Mouse (Mus musculus): ENCODE results near the gene Rbm14.

Gene Rbm14

GRCm38 (mm10) chr19:4811063-4811908 is at the start of gene Rbm14, which contains the start of gene Gm21992:
Rbm14 (minus strand) TSS chr19:4811634.
Gm21992 (minus strand) TSS chr19:4811612.
- peak; percentile 99 for DNase-seq

DNA sequence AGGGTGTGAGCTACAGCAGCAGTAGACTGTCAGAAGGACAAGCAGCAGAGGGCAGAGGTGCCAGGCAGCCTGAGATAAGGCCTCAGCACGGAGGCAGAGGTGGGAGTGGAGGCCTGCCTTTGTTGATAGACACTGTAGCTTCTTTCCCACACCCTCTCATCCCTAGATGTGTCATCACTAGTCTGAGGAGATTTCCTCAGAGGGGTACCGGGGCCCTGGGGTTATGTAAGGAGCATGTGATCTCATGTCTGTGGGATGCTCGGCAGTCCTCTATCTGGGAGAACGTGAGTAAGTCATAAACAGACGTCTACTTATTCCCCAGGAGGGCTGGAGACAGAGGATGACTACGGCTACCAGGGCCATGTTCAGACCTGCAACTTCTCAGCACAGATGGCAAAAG is 47.6 kb upstream of the Rbm14 start:
- no peak for DNase-seq

DNA sequence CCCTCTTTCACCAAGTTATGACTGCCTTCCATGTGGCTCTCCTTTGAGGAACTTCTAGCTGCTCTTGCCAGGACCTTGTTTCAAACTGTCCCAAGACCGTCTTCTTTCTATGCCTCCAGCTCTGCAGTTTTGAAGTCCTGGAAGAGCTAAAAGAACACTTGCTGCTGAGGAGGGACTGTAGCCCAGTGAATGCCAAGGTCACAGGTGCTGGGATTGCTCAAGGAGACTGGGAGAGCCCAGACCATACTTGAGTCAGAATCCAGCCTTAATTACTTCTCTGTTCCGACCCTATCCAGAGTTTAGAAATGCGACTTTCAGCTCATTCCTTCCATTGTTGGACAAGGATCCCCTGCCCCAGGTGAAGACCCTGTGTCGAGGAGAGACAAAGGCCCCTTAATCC is 44.5 kb upstream of the Rbm14 start:
- DNase-seq: no peak

DNA sequence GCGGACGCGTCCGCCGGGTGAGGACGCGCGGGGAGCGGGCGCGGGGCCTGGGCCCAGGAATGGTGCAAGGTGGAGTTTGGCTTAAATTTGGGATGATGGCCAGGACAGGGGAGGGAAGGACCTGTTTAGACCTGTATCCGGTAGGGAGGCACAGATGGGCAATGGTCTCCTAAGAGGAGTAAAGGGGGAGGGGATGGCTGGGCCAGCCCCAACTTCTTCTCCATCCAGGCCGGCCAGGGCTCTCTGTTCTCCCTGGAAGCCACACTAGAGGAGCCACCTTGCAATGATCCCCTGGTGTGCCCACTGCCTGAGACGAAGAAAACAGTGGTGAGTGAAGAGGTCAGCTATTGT is 44.0 kb upstream of the Rbm14 start:
- DNase-seq: no peak

DNA sequence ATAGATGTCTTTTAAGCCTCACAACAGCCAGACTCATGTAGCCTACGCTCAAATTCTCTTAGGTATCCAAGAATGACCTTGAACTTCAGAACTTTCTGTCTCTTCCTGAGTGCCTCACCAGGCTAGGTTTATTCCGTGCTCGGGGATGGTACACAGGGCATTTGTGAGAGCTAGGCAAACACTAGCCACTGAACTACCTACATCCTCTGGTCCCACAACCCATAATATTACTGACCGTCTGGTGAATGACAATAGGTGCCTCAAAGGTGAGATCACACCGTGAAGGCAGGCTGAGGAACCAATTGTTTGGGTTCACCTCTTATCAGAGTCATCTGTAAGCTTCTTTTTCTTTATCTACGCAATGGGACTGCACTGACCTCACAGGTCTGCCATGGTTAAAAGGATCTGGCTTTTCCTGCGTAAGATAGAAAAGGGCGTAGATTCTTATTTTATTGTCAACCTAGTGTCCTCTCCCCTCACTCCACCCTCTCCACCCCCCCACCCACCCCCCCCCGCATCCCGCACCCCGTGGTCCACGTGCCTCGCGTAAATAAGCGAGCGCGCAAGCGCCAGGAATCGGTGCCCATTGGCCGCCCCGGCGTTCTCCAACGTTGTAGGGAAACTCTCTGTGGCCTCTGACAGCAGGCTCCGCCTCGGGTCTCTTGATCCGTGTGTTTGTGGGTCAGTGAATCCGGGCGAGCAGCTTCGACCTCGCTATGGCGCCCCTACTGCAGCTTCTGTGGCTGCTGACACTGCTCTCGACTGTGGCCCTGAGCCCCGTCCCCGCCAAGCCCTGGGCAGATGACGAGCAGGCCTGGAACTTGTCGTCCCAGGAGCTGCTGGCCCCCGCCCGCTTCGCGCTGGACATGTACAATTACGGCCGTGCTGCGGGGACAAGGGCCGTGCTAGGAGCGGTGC is 43.4 kb upstream of the Rbm14 start, which contains the start of gene Ctsf:
TSS of gene Ctsf (plus strand) at position 579 of the 918 bp plus-strand sequence.
- peak; percentile 96 for DNase-seq

DNA sequence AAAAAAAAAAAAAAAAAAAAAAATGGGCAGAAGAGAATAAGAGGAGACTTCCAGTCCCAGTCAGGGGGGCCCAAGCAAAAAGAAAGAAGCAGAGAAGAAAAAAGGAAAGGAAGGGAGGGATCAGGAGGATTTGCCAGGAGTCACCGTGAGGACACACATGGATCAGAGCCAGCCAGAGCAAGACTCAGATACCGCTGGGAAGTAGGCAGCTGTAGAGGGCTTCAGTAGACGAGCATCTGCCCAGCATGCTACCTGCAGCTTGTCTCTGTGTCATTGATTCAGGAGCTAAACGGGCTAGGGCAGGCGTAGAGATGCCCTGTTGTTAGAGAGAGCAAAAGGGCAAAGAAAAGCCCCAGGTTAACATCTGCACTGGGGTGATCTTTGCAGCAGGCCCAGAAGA is 38.8 kb upstream of the Rbm14 start:
- DNase-seq: no peak

GRCm38 (mm10) chr19:4849800-4850199 is 38.4 kb upstream of the Rbm14 start:
- DNase-seq: no peak

GRCm38 (mm10) chr19:4847490-4847889 is 36.1 kb upstream of the Rbm14 start:
- DNase-seq: no peak

DNA sequence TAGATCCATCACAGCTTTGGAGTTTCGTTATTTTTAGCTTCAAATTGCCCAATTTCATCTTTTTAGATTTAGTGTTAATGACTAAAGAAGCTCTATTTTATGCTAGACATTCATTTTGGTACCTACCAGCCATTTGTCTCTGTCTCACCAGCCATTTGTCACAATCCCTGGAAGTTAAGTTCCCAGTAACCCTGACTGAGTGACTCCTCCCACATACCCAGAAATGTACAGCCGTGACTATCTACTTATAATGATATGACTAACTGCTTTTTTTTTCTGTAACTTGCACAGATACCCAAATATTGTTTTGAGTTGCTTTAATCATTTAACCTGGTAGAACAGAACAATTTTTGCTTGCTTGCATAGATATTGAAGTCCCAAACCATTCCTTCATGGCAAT is 34.4 kb upstream of the Rbm14 start:
- no peak for DNase-seq

DNA sequence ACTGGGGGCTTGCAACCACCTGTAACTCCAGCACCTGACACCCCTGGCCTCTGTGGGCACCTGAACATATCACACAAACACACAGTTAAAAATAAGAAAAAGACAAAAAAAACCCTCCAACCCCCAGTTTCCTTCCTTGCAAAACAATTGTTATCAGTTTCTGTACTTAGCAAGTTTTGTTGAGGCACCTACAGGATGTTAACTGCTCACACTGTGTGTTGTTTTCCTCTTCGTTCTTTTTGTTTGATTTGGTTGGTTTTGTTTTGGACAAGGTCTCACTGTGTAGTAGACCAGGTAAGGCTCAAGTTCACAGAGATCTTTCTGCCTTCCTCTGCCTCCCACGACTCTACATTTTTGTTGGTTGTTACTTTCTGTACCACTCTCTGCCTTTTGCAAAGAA is 31.2 kb upstream of the Rbm14 start:
- DNase-seq: no peak

DNA sequence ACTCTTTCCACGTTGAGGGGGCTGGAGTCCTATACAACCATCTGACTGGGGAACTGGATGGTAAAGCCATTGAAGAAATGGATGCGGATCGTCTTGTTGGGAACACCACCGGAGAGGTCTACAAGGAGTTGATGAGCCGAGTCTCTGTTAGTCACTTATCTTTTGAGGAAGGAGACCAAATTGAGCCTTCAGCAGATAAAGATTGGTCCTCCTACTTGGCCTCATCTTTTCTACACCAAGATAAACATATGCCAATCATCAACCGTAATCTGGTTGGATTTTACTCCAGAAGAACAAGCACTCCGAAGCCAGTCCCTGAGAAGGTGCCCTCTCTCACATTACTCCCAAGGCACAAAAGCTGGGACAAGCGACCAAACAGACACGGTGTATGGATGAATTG is 29.4 kb upstream of the Rbm14 start:
- no peak for DNase-seq

DNA sequence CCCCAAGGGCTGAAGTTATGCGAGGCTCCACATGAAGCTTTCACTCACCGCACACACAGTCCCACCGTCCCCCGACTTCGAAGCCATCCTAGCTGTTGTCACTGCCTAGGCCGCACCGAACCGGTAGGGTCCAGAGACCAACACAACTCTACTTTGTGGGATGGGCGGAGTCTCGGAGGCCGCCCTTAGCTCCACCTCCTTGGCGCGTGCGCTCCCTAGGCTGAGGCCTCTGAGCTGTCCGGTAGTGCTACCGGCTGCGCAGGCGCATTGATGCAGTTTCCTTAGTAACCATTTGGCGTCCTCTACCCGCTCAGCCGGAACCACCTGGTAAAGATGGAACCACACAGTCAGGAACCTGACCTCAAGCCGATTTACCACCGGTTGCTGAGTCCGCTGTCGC is 27.7 kb upstream of the Rbm14 start, which contains the start of the genes Ccs and Ccdc87:
TSS of gene Ccs (minus strand) at position 184 of the 400 bp plus-strand sequence.
TSS of gene Ccdc87 (plus strand) at position 218 of the 400 bp plus-strand sequence.
- peak; percentile 97 for DNase-seq

GRCm38 (mm10) chr19:4838526-4839140 is 27.2 kb upstream of the Rbm14 start:
- DNase-seq: no peak

- DNase-seq: no peak
These were observed 25.6 kb upstream of the Rbm14 start for GRCm38 (mm10) chr19:4837049-4837448.

- DNase-seq: no peak
These were observed 24.7 kb upstream of the Rbm14 start for GRCm38 (mm10) chr19:4836096-4836495.

DNA sequence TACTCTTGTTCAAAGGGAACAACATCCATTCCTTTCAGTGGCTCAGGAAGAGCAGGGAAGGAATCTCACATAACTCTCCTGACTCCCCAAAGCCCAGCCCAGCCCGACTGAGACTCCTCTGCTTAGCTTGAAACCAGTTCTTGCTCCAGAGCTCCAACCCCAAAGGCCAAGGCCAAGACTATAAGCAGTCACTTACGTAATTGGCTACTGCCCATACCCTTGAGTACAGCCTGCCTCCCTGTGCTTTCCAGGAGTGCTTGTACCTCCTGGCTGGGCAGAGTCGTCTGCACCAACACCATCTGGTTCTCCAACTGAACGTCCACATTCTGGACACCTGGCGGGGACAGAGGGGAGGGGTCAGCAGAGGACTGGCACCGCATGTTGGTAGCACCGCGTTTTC is 22.5 kb upstream of the Rbm14 start:
- no peak for DNase-seq

GRCm38 (mm10) chr19:4829156-4829555 is 17.7 kb upstream of the Rbm14 start:
- peak; percentile 83 for DNase-seq

- no peak for DNase-seq
These were observed 17.1 kb upstream of the Rbm14 start for GRCm38 (mm10) chr19:4828444-4829114.

DNA sequence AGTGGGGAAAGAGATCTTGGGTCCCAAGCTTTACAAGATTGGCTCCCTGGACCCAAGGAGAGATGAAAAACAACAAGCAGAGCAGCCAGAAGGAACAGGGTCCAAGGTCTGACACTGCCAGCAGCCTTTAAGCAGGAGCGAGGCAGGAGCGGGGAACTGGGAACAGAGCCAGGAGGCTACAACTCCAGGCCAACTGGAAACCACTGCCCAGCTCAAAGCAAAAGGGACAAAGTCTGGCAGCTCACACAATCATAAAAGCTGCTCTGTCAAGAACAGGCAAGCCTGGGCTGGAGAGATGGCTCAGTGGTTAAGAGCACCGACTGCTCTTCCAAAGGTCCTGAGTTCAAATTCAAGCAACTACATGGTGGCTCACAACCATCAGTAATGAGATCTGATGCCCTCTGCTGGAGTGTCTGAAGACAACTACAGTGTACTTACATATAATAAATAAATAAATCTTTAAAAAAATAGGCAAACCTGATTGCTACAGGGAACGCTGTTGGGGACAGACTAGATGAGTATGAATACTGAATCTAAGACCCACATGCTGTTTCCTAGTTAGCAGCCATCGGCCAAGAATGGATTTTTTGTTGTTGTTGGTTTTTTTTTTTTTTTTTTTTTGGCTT is 9.4 kb upstream of the Rbm14 start:
- DNase-seq: no peak

- no peak for DNase-seq
These were observed 5.9 kb upstream of the Rbm14 start for GRCm38 (mm10) chr19:4817182-4817835.

- DNase-seq: peak; percentile 61
These were observed 1.6 kb upstream of the Rbm14 start for GRCm38 (mm10) chr19:4813015-4813414.
